In genomic region chr19:6598186-6598585, GRCm38 (mm10) we compare ENCODE assay signal across 18 mouse cellular contexts. TPM values are rescaled to one million over a fixed set of nuclear protein-coding genes. Genes with fewer than 3 reads are reported as not detected.
DNase-seq lines count a peak whose midpoint lies in the region; ATAC-seq and TF ChIP-seq lines count a peak whose summit lies in the region.
"Had no signal": no experiment of that assay in that cellular context is flagged by ENCODE, and none has a peak within 500 bp of the region (broad histone marks: within the 10 kb centered on the region; RNA-seq: fewer than 3 reads in every experiment).

No protein-coding gene starts in this region.

- TF ChIP-seq RAD21 in MEL (IDR thresholded peaks at IDR 0.05; ENCODE audit: low read depth, low read length), result no peak

- no peak overlapping the region for H3K4me2 ChIP-seq in kidney, embryonic 14.5 days (replicated peaks; ENCODE audit: low read depth, low read length)
- no peak overlapping the region for H3K4me2 ChIP-seq in midbrain, embryonic 11.5 days
- no peak overlapping the region for H3K4me2 ChIP-seq in midbrain, embryonic 13.5 days (replicated peaks)
- H3K4me2 ChIP-seq: limb, embryonic 13.5 days; neural tube, embryonic 13.5 days had no signal

- TF ChIP-seq EP300 in MEL (IDR thresholded peaks at IDR 0.05; ENCODE audit: low read depth in 1 of 2, low read length in 2 of 2), result no peak

- no peaks in the 10 kb centered on the region for H3K9me3 ChIP-seq in kidney, embryonic 14.5 days (ENCODE audit: control insufficient read depth, low read length)
- no peaks in the 10 kb centered on the region for H3K9me3 ChIP-seq in midbrain, embryonic 11.5 days (ENCODE audit: control insufficient read depth, low read length)
- no peaks in the 10 kb centered on the region for H3K9me3 ChIP-seq in midbrain, embryonic 13.5 days
- H3K9me3 ChIP-seq in MEL (replicated peaks; ENCODE audit: insufficient read depth, low read length), result no peaks in the 10 kb centered on the region
- H3K9me3 ChIP-seq: limb, embryonic 13.5 days; midbrain, embryonic 10.5 days; neural tube, embryonic 13.5 days had no signal

- no peaks in the 10 kb centered on the region for H3K27me3 ChIP-seq in kidney, adult 2 months (replicated peaks; ENCODE audit: control insufficient read depth, insufficient read depth, low read length)
- no peaks in the 10 kb centered on the region for H3K27me3 ChIP-seq in kidney, embryonic 14.5 days (ENCODE audit: control insufficient read depth, insufficient read depth, low read length)
- no peaks in the 10 kb centered on the region for H3K27me3 ChIP-seq in midbrain, embryonic 11.5 days (ENCODE audit: control insufficient read depth, insufficient read depth, low read length)
- H3K27me3 ChIP-seq in midbrain, embryonic 13.5 days, result no peaks in the 10 kb centered on the region
- H3K27me3 ChIP-seq in MEL (ENCODE audit: control insufficient read depth in 1 of 2, insufficient read depth in 2 of 2, low read length in 2 of 2), result peaks cover 2 to 9% of the 10 kb centered on the region in 2 experiments; a peak in 3 of 4 replicates
- no peaks in the 10 kb centered on the region; the same call in 1 of the 2 replicates for H3K27me3 ChIP-seq in splenic B cell, adult 2 months (ENCODE audit: control insufficient read depth, insufficient read depth, low read length, poor library complexity, severe bottlenecking)
- H3K27me3 ChIP-seq: neural tube, embryonic 13.5 days had no signal

- TF ChIP-seq CTCF in kidney, adult 2 months (conservative IDR thresholded peaks at IDR 0.05; ENCODE audit: insufficient read depth, insufficient read length, low read depth, low read length), result no peak
- TF ChIP-seq CTCF in MEL (IDR thresholded peaks at IDR 0.05 in 2 of 3, conservative IDR thresholded peaks at IDR 0.05 in 1 of 3; ENCODE audit: control insufficient read depth in 1 of 3, insufficient read depth in 1 of 3, low read depth in 2 of 3, low read length in 3 of 3, poor library complexity in 1 of 3, severe bottlenecking in 1 of 3), result peak; percentile 14 to 24 (median 16); a peak in 1 of 6 replicates

- no peaks in the 10 kb centered on the region for H3K79me2 ChIP-seq in MEL (ENCODE audit: control insufficient read depth, insufficient read depth, low read length, poor library complexity)

- peak overlapping the region; percentile 32; the same call in 1 of the 2 replicates for H3K27ac ChIP-seq in kidney, adult 2 months (ENCODE audit: insufficient read depth, low read depth, low read length)
- no peak overlapping the region for H3K27ac ChIP-seq in kidney, embryonic 14.5 days (ENCODE audit: low read depth, low read length)
- no peak overlapping the region for H3K27ac ChIP-seq in midbrain, embryonic 11.5 days (ENCODE audit: low read depth, low read length)
- H3K27ac ChIP-seq in midbrain, embryonic 13.5 days, result no peak overlapping the region
- H3K27ac ChIP-seq in MEL (ENCODE audit: control insufficient read depth, low read depth, low read length), result no peak overlapping the region
- H3K27ac ChIP-seq: limb, embryonic 13.5 days; midbrain, embryonic 10.5 days; neural tube, embryonic 13.5 days had no signal

- 82% methylated on average over 3 of the region's 3 CpGs for WGBS in kidney, adult 2 months
- WGBS in kidney, embryonic 14.5 days, result 86% methylated on average over 3 of the region's 3 CpGs
- 83% methylated on average over 3 of the region's 3 CpGs for WGBS in midbrain, embryonic 11.5 days
- WGBS in midbrain, embryonic 13.5 days, result 79% methylated on average over 3 of the region's 3 CpGs

- H3K4me1 ChIP-seq in kidney, adult 2 months (ENCODE audit: control insufficient read depth, insufficient read depth, low read length), result peaks cover 16% of the 10 kb centered on the region
- peaks cover 7% of the 10 kb centered on the region; the same call in 1 of the 2 replicates for H3K4me1 ChIP-seq in kidney, embryonic 14.5 days (ENCODE audit: control insufficient read depth, insufficient read depth, low read length)
- H3K4me1 ChIP-seq in midbrain, embryonic 11.5 days (ENCODE audit: control insufficient read depth, insufficient read depth, low read length), result no peaks in the 10 kb centered on the region
- H3K4me1 ChIP-seq in midbrain, embryonic 13.5 days (replicated peaks), result no peaks in the 10 kb centered on the region
- H3K4me1 ChIP-seq in MEL (ENCODE audit: control insufficient read depth in 1 of 2, insufficient read depth in 2 of 2, low read length in 2 of 2), result no peaks in the 10 kb centered on the region
- H3K4me1 ChIP-seq: limb, embryonic 13.5 days; neural tube, embryonic 13.5 days had no signal

- TF ChIP-seq POLR2A in kidney, adult 2 months (IDR thresholded peaks at IDR 0.05; ENCODE audit: low read depth, low read length), result no peak
- no peak for TF ChIP-seq POLR2A in MEL (IDR thresholded peaks at IDR 0.05; ENCODE audit: control insufficient read depth in 1 of 2, insufficient read depth in 1 of 2, low read depth in 1 of 2, low read length in 2 of 2, poor library complexity in 1 of 2)

- H3K9ac ChIP-seq in kidney, embryonic 14.5 days (ENCODE audit: low read depth, low read length), result no peak overlapping the region
- H3K9ac ChIP-seq in midbrain, embryonic 11.5 days (ENCODE audit: low read length), result no peak overlapping the region
- no peak overlapping the region for H3K9ac ChIP-seq in midbrain, embryonic 13.5 days (replicated peaks)
- H3K9ac ChIP-seq in MEL (ENCODE audit: control insufficient read depth, low read depth, low read length, poor library complexity, severe bottlenecking), result no peak overlapping the region
- H3K9ac ChIP-seq: forebrain, postnatal 0 days; limb, embryonic 13.5 days; neural tube, embryonic 13.5 days had no signal

- no peaks in the 10 kb centered on the region for H3K36me3 ChIP-seq in kidney, adult 2 months (ENCODE audit: control insufficient read depth, insufficient read depth, low read length)
- no peaks in the 10 kb centered on the region for H3K36me3 ChIP-seq in kidney, embryonic 14.5 days (ENCODE audit: control insufficient read depth, insufficient read depth, low read length)
- H3K36me3 ChIP-seq in midbrain, embryonic 11.5 days (ENCODE audit: control insufficient read depth, insufficient read depth, low read length), result no peaks in the 10 kb centered on the region
- no peaks in the 10 kb centered on the region for H3K36me3 ChIP-seq in midbrain, embryonic 13.5 days
- H3K36me3 ChIP-seq in MEL (ENCODE audit: control insufficient read depth in 1 of 2, insufficient read depth in 2 of 2, low read length in 2 of 2), result no peaks in the 10 kb centered on the region
- H3K36me3 ChIP-seq in splenic B cell, adult 2 months (ENCODE audit: control insufficient read depth, insufficient read depth, low read length, poor library complexity, severe bottlenecking), result no peaks in the 10 kb centered on the region
- H3K36me3 ChIP-seq: limb, embryonic 13.5 days; midbrain, embryonic 10.5 days; neural tube, embryonic 13.5 days had no signal

- ATAC-seq in kidney, embryonic 14.5 days (ENCODE audit: low FRiP score, low TSS enrichment), result no peak
- ATAC-seq in midbrain, embryonic 11.5 days (ENCODE audit: low FRiP score), result no peak
- no peak for ATAC-seq in midbrain, embryonic 13.5 days
- ATAC-seq: forebrain, postnatal 0 days had no signal

- DNase-seq in kidney, adult 2 months, result peak; percentile 60
- DNase-seq in midbrain, embryonic 11.5 days (ENCODE audit: low spot score, missing footprints), result peak; percentile 78
- DNase-seq in MEL (ENCODE audit: low read depth, low spot score), result no peak
- peak; percentile 8 for DNase-seq in splenic B cell, adult 2 months (ENCODE audit: low read depth, low spot score)
- no peak for DNase-seq in right cerebral cortex, adult 2 months (ENCODE audit: low spot score in 2 of 2)
- DNase-seq: cerebellum, postnatal 14 days; forebrain, postnatal 0 days; heart, postnatal 4 days; lung, adult 18-20 months; thymus, postnatal 36 days had no signal

- H3K4me3 ChIP-seq in kidney, adult 2 months (ENCODE audit: insufficient read depth, low read depth, low read length), result no peak overlapping the region
- no peak overlapping the region for H3K4me3 ChIP-seq in kidney, embryonic 14.5 days (ENCODE audit: low read length)
- H3K4me3 ChIP-seq in midbrain, embryonic 11.5 days (ENCODE audit: low read depth, low read length), result no peak overlapping the region
- H3K4me3 ChIP-seq in midbrain, embryonic 13.5 days (replicated peaks), result no peak overlapping the region
- H3K4me3 ChIP-seq in MEL (ENCODE audit: control insufficient read depth in 1 of 2, insufficient read depth in 1 of 2, low read depth in 2 of 2, low read length in 2 of 2), result no peak overlapping the region
- H3K4me3 ChIP-seq: limb, embryonic 13.5 days; midbrain, embryonic 10.5 days; neural tube, embryonic 13.5 days had no signal

TF ChIP-seq in MEL, 35 proteins besides CTCF, POLR2A, EP300 and RAD21:
- no peak for TF ChIP-seq ETS1 (IDR thresholded peaks at IDR 0.05; ENCODE audit: low read depth, low read length)
- 0 out of 2 replicates have a peak, but pooled peaks have one; percentile 18 for TF ChIP-seq SMC3 (IDR thresholded peaks at IDR 0.05; ENCODE audit: low read depth, low read length)

RNA-seq across cellular contexts. Expression of gene Slc22a12, which starts 55.4 kb away (rescaled TPM):
- polyA plus RNA-seq in kidney, adult 2 months (2012; rRNA removed), result 1,526 and 1,915 TPM in 2 replicates
- 1.8 and 2.5 TPM in 2 replicates for polyA plus RNA-seq in kidney, embryonic 14.5 days (2014; fragmentation: Nextera tagmentation; extraction: Ambion mirVana)
- not detected in 2 replicates for polyA plus RNA-seq in midbrain, embryonic 11.5 days (2014; fragmentation: Nextera tagmentation; extraction: Ambion mirVana)
- polyA plus RNA-seq in midbrain, embryonic 13.5 days (2015; fragmentation: Nextera tagmentation; extraction: Ambion mirVana), result 0.19 TPM in 1 of 2 replicates, not detected in the other
- total RNA-seq in MEL (2012; rRNA removed), result not detected in 2 replicates
- polyA plus RNA-seq in MEL (2012; ENCODE audit: insufficient read depth in 1 of 2, insufficient read length in 2 of 2, low read depth in 1 of 2, low replicate concordance in 2 of 2, missing spikeins in 1 of 2), result not detected
- total RNA-seq: forebrain, postnatal 0 days; granulocyte monocyte progenitor cell, adult 5-6 weeks; heart, postnatal 4 days had no signal
- polyA plus RNA-seq: embryonic facial prominence, embryonic 11.5 days; heart, embryonic 14.5 days; limb, embryonic 13.5 days; midbrain, embryonic 10.5 days; neural tube, embryonic 13.5 days had no signal

Comparison
In these comparisons a context has a peak if more than half of its experiments do, and no peak if none do; other contexts are left out.
1. RNA of gene Slc22a12, which starts 55.4 kb away (polyA plus RNA-seq): 1,526 to 1,915 TPM in kidney, adult 2 months; 1.8 to 2.5 TPM in kidney, embryonic 14.5 days, 0.19 TPM in midbrain, embryonic 13.5 days, not detected in midbrain, embryonic 11.5 days and not detected in MEL; every median in the first group is over 100 times any median in the second.
2. DNase-seq: peak in kidney, adult 2 months (single experiment), midbrain, embryonic 11.5 days (single experiment) and splenic B cell, adult 2 months (single experiment); none in MEL (single experiment) and right cerebral cortex, adult 2 months (0 of 2).